Mouse (Mus musculus): Measurements from ENCODE around the gene Tubg1.
A peak's percentile ranks its signal among the peaks of the same experiment; 100 is the strongest.

Tubg1 gene

GRCm38 (mm10) chr11:101164677-101165580 lies 45.2 kb downstream of the Tubg1 start:
- DNase-seq (ENCODE audit: inconsistent ontology term), result no peak

DNA sequence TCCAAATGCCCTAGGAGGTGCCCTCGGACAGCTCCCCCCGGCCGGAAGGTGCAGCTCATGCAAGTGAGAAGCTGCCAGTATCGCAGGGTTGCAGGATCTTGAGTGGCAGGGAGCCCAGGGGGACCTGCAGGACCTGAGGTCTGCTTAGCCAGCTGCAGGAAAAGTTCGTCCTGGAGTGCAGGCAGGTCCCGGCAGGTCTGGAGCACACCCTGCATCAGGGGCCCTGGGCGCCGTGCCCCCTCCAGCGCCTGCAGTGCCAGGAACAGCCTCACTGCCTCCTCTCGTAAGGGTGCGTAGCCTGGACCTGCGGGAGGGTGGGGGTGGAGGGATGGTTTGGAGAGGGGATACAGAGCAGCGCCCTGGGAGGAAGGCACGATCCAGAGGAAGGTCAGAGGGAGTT lies 46.6 kb downstream of the Tubg1 start:
- no peak for DNase-seq (ENCODE audit: inconsistent ontology term)

DNA sequence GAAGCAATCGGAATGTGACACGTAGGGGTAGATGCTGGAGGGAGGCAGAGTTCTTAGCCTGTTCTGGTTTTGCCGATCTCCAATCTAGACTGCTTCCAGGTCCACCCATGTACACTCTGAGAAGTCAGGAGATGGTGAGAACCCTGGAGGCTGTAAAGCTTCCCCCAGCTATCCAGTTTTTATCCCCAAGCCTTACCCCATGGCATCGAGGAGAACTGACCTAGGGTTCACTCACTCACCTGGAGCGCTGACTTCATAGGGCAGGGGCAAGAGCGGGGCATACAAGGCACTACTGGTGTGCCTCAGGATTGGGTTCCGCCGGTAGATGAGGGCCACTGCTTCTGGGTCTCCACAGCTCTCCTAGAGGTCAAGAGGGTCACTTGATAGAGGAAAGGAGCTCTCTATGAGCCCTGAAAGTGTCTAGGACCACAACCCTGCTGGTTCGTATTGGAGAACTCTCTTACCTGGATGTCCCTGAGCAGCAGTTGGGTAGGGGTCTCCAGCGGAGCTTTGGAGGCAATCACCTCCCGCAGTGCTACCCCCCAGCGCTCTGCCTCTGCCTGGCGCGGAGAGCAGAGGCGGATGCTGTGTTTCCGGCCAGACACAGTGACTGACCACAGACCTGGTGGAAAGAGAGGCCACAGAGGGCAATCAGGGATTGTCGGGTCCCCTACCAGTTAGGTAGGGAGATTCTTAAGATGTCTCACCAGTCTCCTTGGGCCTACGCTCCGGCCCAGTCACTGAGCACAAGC lies 47.6 kb downstream of the Tubg1 start:
- DNase-seq (ENCODE audit: inconsistent ontology term), result no peak

DNA sequence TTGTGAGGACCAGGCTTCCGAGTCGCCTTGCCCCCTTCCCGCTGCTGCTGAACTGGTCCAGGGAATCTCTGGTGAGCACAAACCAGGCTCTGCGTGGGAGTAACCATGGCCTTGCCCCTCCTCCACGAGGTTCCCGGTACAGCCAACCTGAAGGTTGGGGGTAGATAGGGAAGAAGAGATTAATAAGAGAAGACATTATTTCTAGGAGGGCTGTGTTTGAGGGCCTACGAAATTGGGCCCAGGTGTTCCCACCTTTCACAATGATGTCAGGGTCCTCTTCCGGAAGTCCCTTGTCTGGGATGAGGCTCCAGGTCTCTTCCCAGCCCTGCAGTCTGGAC lies 48.2 kb downstream of the Tubg1 start:
- DNase-seq (ENCODE audit: inconsistent ontology term), result no peak

GRCm38 (mm10) chr11:101168301-101168980 lies 48.7 kb downstream of the Tubg1 start:
- no peak for DNase-seq (ENCODE audit: inconsistent ontology term)

DNA sequence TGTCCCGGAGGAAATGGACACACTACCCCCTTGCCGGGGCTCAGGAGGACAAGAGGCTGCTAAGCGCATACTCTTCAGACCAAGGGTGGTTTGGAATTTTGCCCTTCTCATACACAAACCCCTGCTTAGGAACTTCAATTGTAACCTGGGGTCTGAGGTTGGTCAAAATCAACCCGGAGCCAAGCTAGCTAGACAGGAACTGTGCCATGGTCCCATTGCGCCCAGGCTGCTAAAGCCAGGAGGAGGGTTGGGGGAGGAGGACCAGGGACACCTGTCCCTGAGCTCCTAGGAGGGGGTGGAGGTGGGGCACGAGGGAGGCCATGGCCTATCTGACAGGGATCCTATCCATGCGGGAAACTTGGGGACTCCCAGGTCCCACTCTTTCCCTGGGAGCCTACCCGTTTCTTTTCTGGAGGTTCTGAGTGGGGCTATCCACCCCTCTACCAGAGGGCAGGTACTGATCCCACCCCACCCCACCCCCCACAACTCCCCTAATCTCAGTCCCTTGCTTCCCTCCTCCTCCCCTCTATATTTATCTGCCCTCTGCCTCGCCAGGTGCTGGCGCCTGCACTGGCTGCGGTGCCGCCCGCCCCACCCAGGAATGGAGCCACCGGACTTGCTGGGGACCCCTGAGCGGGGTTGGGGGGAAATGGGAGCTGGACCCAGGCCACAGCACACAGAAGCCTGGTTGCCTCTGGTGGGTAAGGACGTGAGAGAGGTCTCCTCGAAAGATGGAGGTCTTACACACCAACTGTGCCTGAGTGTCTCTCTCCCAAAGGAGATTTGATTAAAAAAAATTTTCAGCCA lies 49.8 kb downstream of the Tubg1 start:
- no peak for DNase-seq (ENCODE audit: inconsistent ontology term)

DNA sequence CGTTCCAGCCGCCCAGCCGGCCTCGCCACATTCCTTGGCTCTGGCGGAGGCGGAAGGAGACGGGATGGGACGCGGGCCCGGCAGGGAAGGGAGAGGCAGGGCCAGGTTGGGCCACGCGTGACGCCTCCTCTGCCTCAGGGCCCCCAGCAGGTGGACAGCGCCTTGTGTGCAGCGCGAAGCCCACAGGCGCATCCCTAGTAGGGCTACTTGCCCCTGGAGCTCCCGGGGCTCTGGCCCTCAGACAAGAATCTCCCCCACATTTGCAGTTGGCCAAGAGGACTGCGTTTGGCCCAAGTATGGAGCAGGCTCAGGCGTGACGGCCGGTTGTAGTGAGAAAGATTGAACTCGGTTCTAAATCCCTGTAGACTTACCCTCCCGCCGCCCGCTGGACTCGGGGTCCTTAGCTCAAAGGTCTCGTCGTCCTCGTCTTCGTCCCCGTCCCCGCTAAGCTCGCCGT lies 50.6 kb downstream of the Tubg1 start, which contains the start of gene Cntnap1:
TSS of gene Cntnap1 (plus strand) at position 170 of the 457 bp plus-strand sequence.
- DNase-seq (ENCODE audit: inconsistent ontology term), result peak; percentile 85

DNA sequence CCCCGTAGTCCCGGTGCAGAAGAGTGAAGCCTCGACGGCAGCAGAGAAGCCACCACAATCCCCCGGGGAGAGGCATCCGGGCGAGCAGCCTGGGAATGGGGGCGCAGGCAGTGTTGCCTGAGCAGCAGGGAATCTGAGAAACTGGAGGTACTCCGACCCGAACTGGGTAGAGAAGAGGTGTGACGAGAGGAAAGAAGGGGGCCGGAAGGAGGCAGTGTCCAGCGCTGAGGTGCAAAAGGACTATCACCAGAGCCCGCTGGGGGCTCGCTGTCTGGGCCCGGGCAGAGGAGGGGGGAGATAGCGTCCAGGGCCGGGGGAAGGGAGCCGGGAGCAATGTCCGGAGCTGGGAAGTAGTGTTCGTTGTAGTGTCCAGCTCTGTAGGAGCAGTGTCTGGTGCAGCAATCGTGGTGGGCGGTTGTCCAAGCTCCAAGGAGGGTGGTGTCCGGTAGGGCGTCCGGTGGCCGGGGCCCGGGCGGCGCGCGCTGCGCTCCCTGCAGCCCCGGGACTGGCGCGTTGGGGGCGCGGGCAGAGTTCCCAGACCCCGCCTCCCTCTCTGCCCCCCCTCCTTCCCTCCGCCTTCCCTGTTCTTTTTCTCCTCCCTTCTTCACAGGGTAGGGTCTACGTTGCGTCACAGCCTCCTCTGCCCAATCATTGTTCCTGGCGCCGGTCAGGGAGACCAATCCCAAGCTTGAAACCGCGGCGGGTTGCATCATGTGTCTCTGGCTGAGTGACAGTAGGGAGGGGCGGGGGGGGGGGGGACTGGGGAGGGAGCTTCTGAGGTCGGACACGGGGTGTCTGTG lies 51.3 kb downstream of the Tubg1 start, which contains the start of gene Plekhh3:
TSS of gene Plekhh3 (minus strand) at position 541 of the 800 bp plus-strand sequence.
- DNase-seq (ENCODE audit: inconsistent ontology term), result peak; percentile 98

- DNase-seq (ENCODE audit: inconsistent ontology term), result peak; percentile 92
These were observed 52.1 kb downstream of the Tubg1 start for GRCm38 (mm10) chr11:101171721-101172433.

- no peak for DNase-seq (ENCODE audit: inconsistent ontology term)
These were observed 52.7 kb downstream of the Tubg1 start for GRCm38 (mm10) chr11:101172434-101172815.

DNA sequence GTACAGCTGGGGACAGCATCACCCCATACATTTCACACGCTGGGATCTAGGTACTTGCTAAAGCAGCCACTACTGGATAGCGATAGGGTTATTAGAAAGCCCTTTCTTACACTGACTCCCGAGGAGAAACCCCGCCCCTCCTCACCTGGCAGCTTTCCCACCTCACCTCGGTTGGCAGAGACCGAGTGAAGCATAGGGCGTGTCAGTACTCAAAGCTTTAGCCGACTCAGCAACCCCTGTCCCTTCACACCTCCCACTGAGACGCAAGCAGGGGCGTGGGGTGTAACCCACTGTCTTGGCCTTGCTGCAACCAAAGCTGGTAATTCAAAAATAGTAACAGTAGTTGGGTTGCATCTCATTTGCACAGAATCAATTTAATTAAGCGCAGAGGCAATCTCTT lies 53.4 kb downstream of the Tubg1 start:
- DNase-seq (ENCODE audit: inconsistent ontology term), result no peak

DNA sequence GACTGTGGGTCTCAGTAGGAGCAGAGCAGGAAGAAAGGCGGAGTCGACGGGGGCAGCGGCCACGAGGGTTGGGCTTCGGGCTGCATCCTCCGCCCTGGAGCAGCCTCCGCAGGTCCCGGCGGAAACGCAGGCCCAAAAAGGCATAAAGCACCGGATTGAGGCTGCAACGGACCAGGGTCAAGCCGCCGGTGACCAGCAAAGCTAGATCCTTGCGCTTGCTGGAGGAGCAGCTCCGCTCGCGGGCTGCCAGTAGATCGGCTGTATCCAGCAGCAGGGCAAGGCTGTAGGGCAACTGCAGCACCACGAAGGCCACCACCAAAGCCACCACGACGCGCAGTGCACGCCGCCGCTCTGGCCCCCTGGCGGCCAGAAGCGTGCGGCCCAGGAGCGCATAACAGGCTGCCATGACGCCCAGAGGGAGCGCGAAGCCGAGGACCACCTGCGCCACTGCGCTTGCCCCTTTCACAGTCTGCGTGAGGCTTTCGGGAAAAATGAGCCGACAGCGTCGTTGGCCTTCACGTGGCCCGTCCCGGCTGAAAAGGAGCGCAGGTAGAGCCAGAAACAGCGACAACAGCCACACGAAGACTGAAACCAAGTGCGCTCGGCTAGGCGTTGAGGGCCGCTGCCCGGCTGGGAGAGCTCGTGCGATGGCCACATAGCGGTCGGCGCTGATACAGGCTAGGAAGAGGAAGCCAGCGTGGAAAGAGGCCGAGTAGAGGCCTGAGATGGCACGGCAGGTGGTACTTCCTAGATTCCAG lies 54.1 kb downstream of the Tubg1 start:
- peak; percentile 91 for DNase-seq (ENCODE audit: inconsistent ontology term)

GRCm38 (mm10) chr11:101174389-101174745 lies 54.6 kb downstream of the Tubg1 start:
- DNase-seq (ENCODE audit: inconsistent ontology term), result no peak

DNA sequence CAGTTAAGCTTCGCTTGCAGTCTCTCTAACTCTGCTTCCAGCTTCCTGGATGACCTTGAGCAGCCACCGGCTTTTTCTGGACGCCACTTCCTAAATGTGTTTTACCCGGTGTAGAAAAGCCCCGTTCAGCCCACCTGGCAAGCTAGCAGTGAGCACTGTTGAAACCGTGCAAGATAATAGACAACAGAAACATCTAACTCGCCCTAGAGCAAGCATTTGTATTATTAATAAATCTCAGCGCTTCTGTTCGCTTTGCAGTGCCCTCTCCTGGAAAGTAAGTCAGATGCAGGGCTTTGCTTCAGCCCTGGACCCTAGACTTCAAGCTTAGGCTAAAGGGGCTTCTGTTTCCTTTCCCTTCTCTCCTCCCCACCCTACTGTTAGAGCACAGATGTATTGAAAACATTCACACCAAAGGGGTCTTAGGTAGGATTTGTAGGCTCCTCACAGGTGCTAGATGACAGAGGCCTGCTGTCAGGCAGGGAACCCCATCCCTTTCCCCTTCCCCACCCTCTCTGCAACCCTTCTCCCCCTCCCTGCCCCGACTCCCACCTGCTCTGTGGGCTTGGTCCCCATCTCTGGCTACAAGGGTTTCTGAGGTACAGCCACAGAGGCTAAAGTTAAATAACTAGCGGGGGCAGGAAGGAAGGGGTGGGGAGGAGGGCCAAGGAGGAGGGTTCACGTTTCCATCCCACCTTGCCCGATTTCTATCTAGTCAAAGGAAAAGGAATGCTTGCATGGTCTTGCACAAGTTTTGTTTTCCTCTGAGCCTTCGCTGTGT lies 55.3 kb downstream of the Tubg1 start, which contains the start of gene Ccr10:
TSS of gene Ccr10 (minus strand) at position 593 of the 778 bp plus-strand sequence.
- DNase-seq (ENCODE audit: inconsistent ontology term), result peak; percentile 34

DNA sequence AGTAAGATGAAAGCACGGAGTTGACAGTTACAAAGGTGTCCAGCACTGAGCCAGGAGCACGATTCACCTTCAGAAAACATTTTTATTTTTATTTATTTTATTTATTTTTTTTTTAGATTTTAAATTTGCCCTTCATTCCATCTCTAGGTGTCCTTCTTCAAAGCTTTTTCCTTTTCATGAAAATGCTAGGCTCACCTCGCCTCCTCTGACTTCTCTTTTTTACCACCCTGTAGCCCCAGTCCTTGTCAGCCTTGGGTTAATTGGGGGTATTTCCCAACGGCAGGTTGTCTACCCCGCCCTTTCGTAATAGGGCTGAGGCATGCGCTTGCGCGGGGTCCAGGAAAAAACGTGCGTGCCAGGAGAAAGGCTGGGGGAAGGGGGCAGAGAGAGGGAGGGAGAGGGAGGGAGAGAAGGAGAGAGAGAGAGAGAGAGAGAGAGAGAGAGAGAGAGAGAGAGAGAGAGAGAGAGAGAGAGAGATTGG lies 55.9 kb downstream of the Tubg1 start:
- no peak for DNase-seq (ENCODE audit: inconsistent ontology term)
